Mouse (Mus musculus) cerebellum, adult 8-10 months (tissue): Measurements from ENCODE around the gene Peli2.

ENCODE experiments used
- DNase-seq: peaks from one replicate; pipeline ENCODE4 v3.0.0; 2022

Peli2 gene

GRCm38 (mm10) chr14:48153865-48154511 lies 33.4 kb downstream of the Peli2 start:
- DNase-seq, result no peak

GRCm38 (mm10) chr14:48154641-48155040 lies 34.0 kb downstream of the Peli2 start:
- DNase-seq, result no peak

GRCm38 (mm10) chr14:48155153-48155552 lies 34.5 kb downstream of the Peli2 start:
- DNase-seq, result no peak

- no peak for DNase-seq
Measured at GRCm38 (mm10) chr14:48157085-48157484, 36.5 kb downstream of the Peli2 start.

- DNase-seq, result no peak
Measured at GRCm38 (mm10) chr14:48157835-48158234, 37.2 kb downstream of the Peli2 start.

- no peak for DNase-seq
Measured at GRCm38 (mm10) chr14:48159401-48159800, 38.8 kb downstream of the Peli2 start.

GRCm38 (mm10) chr14:48162446-48162845 lies 41.8 kb downstream of the Peli2 start:
- no peak for DNase-seq

GRCm38 (mm10) chr14:48164917-48165316 lies 44.3 kb downstream of the Peli2 start:
- no peak for DNase-seq

- DNase-seq, result no peak
Measured at GRCm38 (mm10) chr14:48166396-48166795, 45.8 kb downstream of the Peli2 start.

- DNase-seq, result no peak
Measured at GRCm38 (mm10) chr14:48167020-48167419, 46.4 kb downstream of the Peli2 start.

- DNase-seq, result no peak
Measured at GRCm38 (mm10) chr14:48168116-48168515, 47.5 kb downstream of the Peli2 start.

- peak; percentile 44 for DNase-seq
Measured at GRCm38 (mm10) chr14:48169970-48170369, 49.3 kb downstream of the Peli2 start.

- DNase-seq, result no peak
Measured at GRCm38 (mm10) chr14:48171268-48171667, 50.6 kb downstream of the Peli2 start.

- no peak for DNase-seq
Measured at GRCm38 (mm10) chr14:48172026-48172425, 51.4 kb downstream of the Peli2 start.

GRCm38 (mm10) chr14:48172876-48173275 lies 52.3 kb downstream of the Peli2 start:
- no peak for DNase-seq

GRCm38 (mm10) chr14:48173840-48174239 lies 53.2 kb downstream of the Peli2 start:
- DNase-seq, result no peak

GRCm38 (mm10) chr14:48174356-48174755 lies 53.7 kb downstream of the Peli2 start:
- DNase-seq, result no peak

GRCm38 (mm10) chr14:48175115-48175514 lies 54.5 kb downstream of the Peli2 start:
- no peak for DNase-seq

- DNase-seq, result no peak
Measured at GRCm38 (mm10) chr14:48178304-48178995, 57.8 kb downstream of the Peli2 start.

- no peak for DNase-seq
Measured at GRCm38 (mm10) chr14:48179021-48179420, 58.4 kb downstream of the Peli2 start.

- no peak for DNase-seq
Measured at GRCm38 (mm10) chr14:48186302-48186701, 65.7 kb downstream of the Peli2 start.

GRCm38 (mm10) chr14:48187100-48187499 lies 66.5 kb downstream of the Peli2 start:
- no peak for DNase-seq

GRCm38 (mm10) chr14:48189330-48189729 lies 68.7 kb downstream of the Peli2 start:
- no peak for DNase-seq

- DNase-seq, result no peak
Measured at GRCm38 (mm10) chr14:48190946-48191345, 70.3 kb downstream of the Peli2 start.

GRCm38 (mm10) chr14:48191925-48192324 lies 71.3 kb downstream of the Peli2 start:
- DNase-seq, result no peak
